Mouse (Mus musculus) C2C12 (cell line): ENCODE results near the gene Zbed4.

Source experiments
- CTCF ChIP-seq: IDR thresholded peaks from one replicate; pipeline ENCODE4 v1.5.1; 2011; ENCODE audit not compliant: control insufficient read depth, insufficient read depth, insufficient read length
- MAX ChIP-seq: IDR thresholded peaks from one replicate; pipeline ENCODE4 v1.6.1; 2011; ENCODE audit warnings: mild to moderate bottlenecking, control low read depth

DNA sequence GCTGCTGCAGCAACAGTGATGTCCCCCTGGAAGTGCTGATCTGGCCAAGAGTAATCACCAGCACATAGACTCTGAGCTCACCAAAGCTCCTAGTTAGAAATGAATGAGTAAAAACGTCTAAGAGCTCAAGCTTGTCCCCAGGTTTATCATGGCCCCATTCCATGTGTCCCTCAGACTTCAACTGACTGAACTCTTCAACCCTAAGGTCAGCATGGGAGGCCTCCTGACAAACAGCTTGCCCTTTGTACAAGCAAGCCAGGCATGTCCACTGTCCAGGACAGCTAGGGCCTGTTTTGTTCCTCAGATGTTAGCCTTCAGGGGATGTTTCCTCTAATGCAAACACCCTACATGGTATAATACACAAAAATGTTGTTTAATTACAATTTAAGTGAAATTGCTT is 47.2 kb upstream of the Zbed4 start:
- no peak for TF ChIP-seq CTCF
- TF ChIP-seq MAX: no peak
